Mouse (Mus musculus): ENCODE data around the gene 3110040M04Rik.
"Not testable (repeated sequence)": the region's sequence is repeated elsewhere in the genome, so short reads cannot be mapped to it uniquely, and the experiment has no call there.

GRCm38 (mm10) chr1:151182266-151182665, 21.7 kb upstream of the 3110040M04Rik start, which contains the start of gene Gm47985:
- TF ChIP-seq POLR2A (IDR thresholded peaks at IDR 0.05; ENCODE audit: borderline replicate concordance, low read depth, low read length); CTCF (IDR thresholded peaks at IDR 0.05; ENCODE audit: low read depth, low read length): not testable (repeated sequence)

Measured in bone marrow macrophage, adult 2 months (primary cell).